Mouse (Mus musculus): ENCODE measurements around the gene Rilpl1. TPM values are rescaled to one million over a fixed set of nuclear protein-coding genes. Genes with fewer than 3 reads are reported as not detected.

Gene Rilpl1
- total and polyA plus RNA-seq, 3 experiments, result 0.38 to 0.98 (median 0.41) TPM

- peaks cover 69% of the 10 kb centered on the region for H3K36me3 ChIP-seq (replicated peaks)
- 0 out of 2 replicates have a peak, but pooled peaks cover 2% of the 10 kb centered on the region for H3K9me3 ChIP-seq (replicated peaks)
- DNase-seq (ENCODE audit: low spot score) (peak; percentile 80), ATAC-seq (ENCODE audit: extremely low read depth, insufficient number of reproducible peaks, low FRiP score, poor library complexity, severe bottlenecking) (peak; percentile 86)
- H3K4me1 ChIP-seq (ENCODE audit: insufficient read depth, low read depth, low read length), result peaks cover 75% of the 10 kb centered on the region
- H3K27me3 ChIP-seq (ENCODE audit: insufficient read depth, low read length), result no peaks in the 10 kb centered on the region
- H3K4me3 ChIP-seq (ENCODE audit: low read depth, low read length), result peak overlapping the region; percentile 79
- TF ChIP-seq CTCF (IDR thresholded peaks at IDR 0.05; ENCODE audit: low read depth, low read length) (no peak), GATA1 (IDR thresholded peaks at IDR 0.05; ENCODE audit: borderline replicate concordance, low read length) (no peak), GATA2 (IDR thresholded peaks at IDR 0.05; ENCODE audit: borderline replicate concordance, low read depth, low read length) (no peak), TAL1 (conservative IDR thresholded peaks at IDR 0.05; ENCODE audit: low read depth, low read length) (no peak), POLR2AphosphoS5 (IDR thresholded peaks at IDR 0.05; ENCODE audit: insufficient replicate concordance, low read depth, low read length) (no peak)
Observed at GRCm38 (mm10) chr5:124446301-124446881, 84.8 kb downstream of the Rilpl1 start.

- peak; percentile 46 for DNase-seq (ENCODE audit: low spot score)
- peak overlapping the region; percentile 79 for H3K4me3 ChIP-seq (ENCODE audit: low read depth, low read length)
- no peaks in the 10 kb centered on the region for H3K27me3 ChIP-seq (ENCODE audit: insufficient read depth, low read length)
- 0 out of 2 replicates have a peak, but pooled peaks cover 2% of the 10 kb centered on the region for H3K9me3 ChIP-seq (replicated peaks)
- peaks cover 62% of the 10 kb centered on the region for H3K36me3 ChIP-seq (replicated peaks)
- peaks cover 71% of the 10 kb centered on the region for H3K4me1 ChIP-seq (ENCODE audit: insufficient read depth, low read depth, low read length)
- no peak for ATAC-seq (ENCODE audit: extremely low read depth, insufficient number of reproducible peaks, low FRiP score, poor library complexity, severe bottlenecking)
- no peak for TF ChIP-seq TAL1 (conservative IDR thresholded peaks at IDR 0.05; ENCODE audit: low read depth, low read length)
- no peak for TF ChIP-seq GATA2 (IDR thresholded peaks at IDR 0.05; ENCODE audit: borderline replicate concordance, low read depth, low read length)
- no peak for TF ChIP-seq GATA1 (IDR thresholded peaks at IDR 0.05; ENCODE audit: borderline replicate concordance, low read length)
- TF ChIP-seq POLR2AphosphoS5 (IDR thresholded peaks at IDR 0.05; ENCODE audit: insufficient replicate concordance, low read depth, low read length), result no peak
- TF ChIP-seq CTCF (IDR thresholded peaks at IDR 0.05; ENCODE audit: low read depth, low read length), result no peak
Observed at GRCm38 (mm10) chr5:124445621-124446293, 85.4 kb downstream of the Rilpl1 start.

DNA sequence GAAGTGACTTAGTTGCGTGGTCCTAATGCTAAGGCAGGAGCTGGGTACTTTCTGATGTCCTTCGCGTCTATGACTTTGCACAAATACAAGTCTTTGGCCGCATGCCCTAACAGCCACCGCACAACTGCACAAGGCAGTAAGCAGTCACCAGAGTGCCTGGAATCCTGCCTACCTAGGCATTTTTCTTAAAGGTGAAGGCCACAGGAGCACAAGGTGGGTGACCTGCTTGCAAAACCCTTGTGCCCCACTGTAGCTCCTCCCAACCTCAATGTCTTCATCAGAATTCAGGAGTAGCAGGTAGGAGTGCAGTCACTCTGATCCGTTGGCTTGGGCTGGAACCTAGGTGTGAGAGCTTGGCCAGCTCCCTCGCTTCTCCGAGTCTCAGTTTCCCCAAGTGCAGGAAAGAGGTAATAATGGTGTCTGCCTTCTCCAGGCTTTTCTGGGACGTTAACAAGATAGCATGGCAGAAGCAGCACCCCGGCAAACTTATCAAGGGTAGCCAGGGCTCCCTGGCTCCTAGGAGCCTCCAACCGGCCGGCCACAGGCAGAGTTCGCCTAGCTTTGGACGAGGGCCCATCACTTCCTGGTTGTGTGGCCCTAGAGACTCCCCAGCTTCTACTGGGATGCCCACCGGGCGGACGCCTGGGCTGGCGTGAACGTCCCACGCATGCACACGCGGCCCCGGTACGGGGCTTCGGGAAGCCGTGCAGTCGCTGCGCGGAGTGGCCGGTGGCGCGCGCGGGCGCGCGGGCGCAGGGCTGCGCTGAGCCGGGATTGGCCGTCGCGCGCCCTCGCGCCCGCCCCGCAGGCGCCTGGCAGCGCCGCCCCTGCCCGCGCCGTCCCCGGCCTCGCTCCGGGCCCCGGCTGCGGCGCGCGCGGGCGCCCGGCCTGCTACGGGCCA, 86.3 kb downstream of the Rilpl1 start:
- peaks cover 54% of the 10 kb centered on the region for H3K36me3 ChIP-seq (replicated peaks)
- DNase-seq (ENCODE audit: low spot score) (peak; percentile 81), ATAC-seq (ENCODE audit: extremely low read depth, insufficient number of reproducible peaks, low FRiP score, poor library complexity, severe bottlenecking) (no peak)
- 0 out of 2 replicates have a peak, but pooled peaks cover 2% of the 10 kb centered on the region for H3K9me3 ChIP-seq (replicated peaks)
- no peaks in the 10 kb centered on the region for H3K27me3 ChIP-seq (ENCODE audit: insufficient read depth, low read length)
- peaks cover 67% of the 10 kb centered on the region for H3K4me1 ChIP-seq (ENCODE audit: insufficient read depth, low read depth, low read length)
- TF ChIP-seq POLR2AphosphoS5 (IDR thresholded peaks at IDR 0.05; ENCODE audit: insufficient replicate concordance, low read depth, low read length) (no peak), TAL1 (conservative IDR thresholded peaks at IDR 0.05; ENCODE audit: low read depth, low read length) (no peak), CTCF (IDR thresholded peaks at IDR 0.05; ENCODE audit: low read depth, low read length) (no peak)
- H3K4me3 ChIP-seq (ENCODE audit: low read depth, low read length), result peak overlapping the region; percentile 79

- ATAC-seq (ENCODE audit: extremely low read depth, insufficient number of reproducible peaks, low FRiP score, poor library complexity, severe bottlenecking), result no peak
- Histone ChIP-seq H3K9me3 (replicated peaks) (0 out of 2 replicates have a peak, but pooled peaks cover 2% of the 10 kb centered on the region), H3K4me1 (ENCODE audit: insufficient read depth, low read depth, low read length) (peaks cover 60% of the 10 kb centered on the region), H3K4me3 (ENCODE audit: low read depth, low read length) (peak overlapping the region; percentile 79; the same call in 1 of the 2 replicates), H3K36me3 (replicated peaks) (peaks cover 47% of the 10 kb centered on the region), H3K27me3 (ENCODE audit: insufficient read depth, low read length) (no peaks in the 10 kb centered on the region)
- DNase-seq (ENCODE audit: low spot score), result no peak
- TF ChIP-seq GATA1 (IDR thresholded peaks at IDR 0.05; ENCODE audit: borderline replicate concordance, low read length) (no peak), TAL1 (conservative IDR thresholded peaks at IDR 0.05; ENCODE audit: low read depth, low read length) (no peak), POLR2AphosphoS5 (IDR thresholded peaks at IDR 0.05; ENCODE audit: insufficient replicate concordance, low read depth, low read length) (no peak), CTCF (IDR thresholded peaks at IDR 0.05; ENCODE audit: low read depth, low read length) (no peak), GATA2 (IDR thresholded peaks at IDR 0.05; ENCODE audit: borderline replicate concordance, low read depth, low read length) (no peak)
Observed at GRCm38 (mm10) chr5:124444208-124444607, 87.0 kb downstream of the Rilpl1 start.

Other genes starting within 250 kb of the Rilpl1 start
- 16.8 and 24.2 TPM in 2 replicates for gene Mphosph9, start 203.4 kb downstream of the Rilpl1 start, total RNA-seq (2014; fragmentation: Nextera tagmentation)
- gene Mphosph9, start 203.4 kb downstream of the Rilpl1 start, total RNA-seq (2017), result 22.8 and 23.2 TPM in 2 replicates
- gene Mphosph9, start 203.4 kb downstream of the Rilpl1 start, polyA plus RNA-seq (2012), result 2.0 and 2.4 TPM in 2 replicates
- 26.8 and 29.5 TPM in 2 replicates for gene 2810006K23Rik, start 203.3 kb downstream of the Rilpl1 start, total RNA-seq (2014; fragmentation: Nextera tagmentation)
- gene 2810006K23Rik, start 203.3 kb downstream of the Rilpl1 start, total RNA-seq (2017), result 18.9 and 19.8 TPM in 2 replicates
- 5.9 and 7.7 TPM in 2 replicates for gene 2810006K23Rik, start 203.3 kb downstream of the Rilpl1 start, polyA plus RNA-seq (2012)
- 183 and 193 TPM in 2 replicates for gene Cdk2ap1, start 168.3 kb downstream of the Rilpl1 start, total RNA-seq (2014; fragmentation: Nextera tagmentation)
- 150 and 200 TPM in 2 replicates for gene Cdk2ap1, start 168.3 kb downstream of the Rilpl1 start, total RNA-seq (2017)
- 145 and 163 TPM in 2 replicates for gene Cdk2ap1, start 168.3 kb downstream of the Rilpl1 start, polyA plus RNA-seq (2012)
- gene Sbno1, start 105.4 kb downstream of the Rilpl1 start, total RNA-seq (2014; fragmentation: Nextera tagmentation), result 260 and 302 TPM in 2 replicates
- 181 and 221 TPM in 2 replicates for gene Sbno1, start 105.4 kb downstream of the Rilpl1 start, total RNA-seq (2017)
- 23.1 and 29.5 TPM in 2 replicates for gene Sbno1, start 105.4 kb downstream of the Rilpl1 start, polyA plus RNA-seq (2012)
- 504 and 585 TPM in 2 replicates for gene Kmt5a, start 91.5 kb downstream of the Rilpl1 start, total RNA-seq (2014; fragmentation: Nextera tagmentation)
- gene Kmt5a, start 91.5 kb downstream of the Rilpl1 start, total RNA-seq (2017), result 85.1 and 91.8 TPM in 2 replicates
- 293 and 320 TPM in 2 replicates for gene Kmt5a, start 91.5 kb downstream of the Rilpl1 start, polyA plus RNA-seq (2012)
- 7.8 and 10.5 TPM in 2 replicates for gene Rilpl2, start 53.0 kb downstream of the Rilpl1 start, total RNA-seq (2014; fragmentation: Nextera tagmentation)
- 17.3 and 21.4 TPM in 2 replicates for gene Rilpl2, start 53.0 kb downstream of the Rilpl1 start, total RNA-seq (2017)
- gene Rilpl2, start 53.0 kb downstream of the Rilpl1 start, polyA plus RNA-seq (2012), result 28.3 and 30.3 TPM in 2 replicates
- gene Snrnp35, start 48.3 kb downstream of the Rilpl1 start, total RNA-seq (2014; fragmentation: Nextera tagmentation), result 8.1 and 10.2 TPM in 2 replicates
- 9.8 and 10.1 TPM in 2 replicates for gene Snrnp35, start 48.3 kb downstream of the Rilpl1 start, total RNA-seq (2017)
- gene Snrnp35, start 48.3 kb downstream of the Rilpl1 start, polyA plus RNA-seq (2012), result 24.4 and 26.6 TPM in 2 replicates
- gene Tmed2, start 9.3 kb upstream of the Rilpl1 start, total RNA-seq (2014; fragmentation: Nextera tagmentation), result 548 and 656 TPM in 2 replicates
- 369 and 478 TPM in 2 replicates for gene Tmed2, start 9.3 kb upstream of the Rilpl1 start, total RNA-seq (2017)
- gene Tmed2, start 9.3 kb upstream of the Rilpl1 start, polyA plus RNA-seq (2012), result 114 and 167 TPM in 2 replicates
- gene Ddx55, start 21.5 kb upstream of the Rilpl1 start, total RNA-seq (2014; fragmentation: Nextera tagmentation), result 25.6 and 26.0 TPM in 2 replicates
- gene Ddx55, start 21.5 kb upstream of the Rilpl1 start, total RNA-seq (2017), result 21.7 and 21.8 TPM in 2 replicates
- gene Ddx55, start 21.5 kb upstream of the Rilpl1 start, polyA plus RNA-seq (2012), result 17.5 and 23.1 TPM in 2 replicates
- gene Eif2b1, start 47.7 kb upstream of the Rilpl1 start, total RNA-seq (2014; fragmentation: Nextera tagmentation), result 43.9 and 72.5 TPM in 2 replicates
- 46.8 and 50.9 TPM in 2 replicates for gene Eif2b1, start 47.7 kb upstream of the Rilpl1 start, total RNA-seq (2017)
- gene Eif2b1, start 47.7 kb upstream of the Rilpl1 start, polyA plus RNA-seq (2012), result 10.3 and 12.0 TPM in 2 replicates
- 88.9 and 122 TPM in 2 replicates for gene Gtf2h3, start 47.7 kb upstream of the Rilpl1 start, total RNA-seq (2014; fragmentation: Nextera tagmentation)
- gene Gtf2h3, start 47.7 kb upstream of the Rilpl1 start, total RNA-seq (2017), result 64.6 and 78.6 TPM in 2 replicates
- gene Gtf2h3, start 47.7 kb upstream of the Rilpl1 start, polyA plus RNA-seq (2012), result 4.1 and 8.2 TPM in 2 replicates
- 22.2 and 23.9 TPM in 2 replicates for gene Atp6v0a2, start 97.2 kb upstream of the Rilpl1 start, total RNA-seq (2014; fragmentation: Nextera tagmentation)
- 21.1 and 22.2 TPM in 2 replicates for gene Atp6v0a2, start 97.2 kb upstream of the Rilpl1 start, total RNA-seq (2017)
- gene Atp6v0a2, start 97.2 kb upstream of the Rilpl1 start, polyA plus RNA-seq (2012), result 7.5 and 7.8 TPM in 2 replicates
- not detected in 2 replicates for gene Dnah10, start 193.7 kb upstream of the Rilpl1 start, total RNA-seq (2014; fragmentation: Nextera tagmentation)
- gene Dnah10, start 193.7 kb upstream of the Rilpl1 start, total RNA-seq (2017), result 0.22 and 0.29 TPM in 2 replicates
- gene Dnah10, start 193.7 kb upstream of the Rilpl1 start, polyA plus RNA-seq (2012), result not detected in 2 replicates